Mouse (Mus musculus) A20 (cell line): ENCODE results near the gene Traf3.

Experiments used
- DNase-seq: peaks from one replicate; pipeline ENCODE4 v3.0.0-alpha.2; 2011; ENCODE audit warnings: low read depth, low spot score

Gene Traf3

DNA sequence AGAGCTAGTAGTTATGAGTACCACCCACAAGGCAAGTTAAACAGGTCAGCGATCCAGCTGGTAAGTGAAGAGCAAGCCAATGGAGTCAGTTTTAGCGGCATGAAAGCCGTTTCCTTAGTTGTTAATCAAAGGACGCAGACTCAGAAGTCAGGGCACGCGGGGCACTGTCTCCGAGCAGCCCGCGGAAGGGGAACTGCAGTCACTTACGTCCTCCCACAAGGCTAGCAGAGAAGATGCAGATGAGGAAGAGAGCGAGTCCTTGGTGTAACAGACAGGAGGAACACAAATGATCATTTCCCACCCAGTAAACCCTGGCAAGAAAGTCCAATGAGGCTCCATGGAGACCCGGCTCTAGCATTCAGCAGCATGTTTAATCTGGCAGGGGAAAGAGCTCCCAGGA is 143.1 kb downstream of the Traf3 start:
- DNase-seq = no peak

DNA sequence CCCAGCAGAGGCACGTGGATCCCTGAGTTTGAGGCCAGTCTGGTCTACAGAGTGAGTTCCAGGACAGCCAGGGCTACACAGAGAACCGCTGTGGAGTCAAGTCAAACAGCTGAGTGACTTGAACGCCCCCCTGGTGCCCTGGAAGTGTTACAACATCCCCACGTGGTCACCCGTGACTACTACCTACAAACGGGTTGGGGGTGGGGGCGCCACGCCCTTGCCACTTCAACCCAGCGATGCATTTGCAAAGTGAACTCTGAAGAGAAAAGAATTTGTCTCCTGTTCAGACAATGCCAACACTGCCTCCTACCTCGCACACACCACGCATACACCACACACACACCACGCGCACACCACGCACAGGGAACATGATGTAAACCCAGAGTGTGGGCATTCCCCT is 143.8 kb downstream of the Traf3 start:
- DNase-seq = no peak

DNA sequence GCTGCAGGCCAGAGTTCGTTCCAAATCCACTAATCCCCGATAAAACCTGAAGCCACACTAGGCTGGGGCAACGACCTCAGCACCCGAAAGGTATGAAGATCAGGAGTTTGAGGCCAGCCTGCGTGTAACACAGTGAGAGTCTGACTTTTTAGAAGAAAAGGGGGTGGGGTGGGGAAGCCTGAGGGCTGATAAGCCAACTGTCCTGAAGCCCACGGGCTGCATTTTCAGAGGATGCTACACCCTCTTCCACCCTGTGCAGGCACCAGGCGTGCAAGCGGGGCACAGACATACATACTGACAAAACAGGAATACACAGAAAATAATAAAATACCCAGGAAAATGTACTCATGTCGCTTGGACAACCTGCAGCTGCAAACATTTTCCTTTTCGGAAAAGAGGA is 145.6 kb downstream of the Traf3 start:
- no peak for DNase-seq

DNA sequence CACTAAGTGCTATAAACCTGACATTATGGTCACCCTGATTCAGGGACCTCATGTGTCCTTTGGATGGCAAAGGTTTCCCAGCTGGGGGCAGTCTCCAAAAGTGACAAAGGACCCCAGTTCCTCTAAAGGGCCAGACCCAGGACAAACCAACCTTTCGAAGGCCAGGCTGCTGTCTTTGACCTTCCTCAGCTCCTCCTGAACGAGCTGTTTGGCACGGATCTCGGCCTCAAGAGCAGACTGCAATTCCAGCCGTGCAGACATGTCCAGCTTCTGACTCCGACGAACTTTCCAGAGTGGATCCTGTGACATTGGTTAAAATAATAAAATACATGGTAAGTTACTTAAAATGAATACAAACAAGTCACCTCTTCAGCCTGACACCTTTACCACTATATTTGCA is 148.1 kb downstream of the Traf3 start:
- no peak for DNase-seq
